Mouse (Mus musculus): ENCODE data around the gene Eif4a2.

- no peak for TF ChIP-seq CTCF (conservative IDR thresholded peaks at IDR 0.05; ENCODE audit: insufficient read depth, insufficient read length, low read depth, low read length)
- TF ChIP-seq POLR2A (IDR thresholded peaks at IDR 0.05; ENCODE audit: low read depth, low read length) = no peak
Observed at GRCm38 (mm10) chr16:23149396-23149795, 42.2 kb downstream of the Eif4a2 start.
